Mouse (Mus musculus) liver, embryonic 16.5 days (tissue): ENCODE data around the gene Slc10a7. TPM values are rescaled to one million over a fixed set of nuclear protein-coding genes. Genes with fewer than 3 reads are reported as not detected.
A peak's percentile ranks its signal among the peaks of the same experiment; 100 is the strongest.

Experiments
- ATAC-seq: fragments of 200-750 bp; cut with Nextera tagmentation; 2 replicates; pipeline ENCODE4 v1.8.0; 2017; ENCODE audit warnings: low read depth, mild to moderate bottlenecking, moderate number of reproducible peaks, moderate library complexity
- H3K27ac ChIP-seq: fragments of 300-500 bp; sonication (generic); 2 replicates; pipeline ENCODE4 v1.5.1; 2014; ENCODE audit warnings: mild to moderate bottlenecking, low read length
- H3K27me3 ChIP-seq: fragments of 300-500 bp; sonication (generic); 2 replicates; pipeline ENCODE4 v1.6.1; 2014; ENCODE audit warnings: low read depth, low read length, mixed read lengths; ENCODE audit not compliant: control insufficient read depth, insufficient read depth
- H3K36me3 ChIP-seq: fragments of 300-500 bp; sonication (generic); 2 replicates; pipeline ENCODE4 v1.6.1; 2014; ENCODE audit warnings: mild to moderate bottlenecking; ENCODE audit not compliant: control insufficient read depth, insufficient read depth
- H3K4me1 ChIP-seq: fragments of 300-500 bp; sonication (generic); 2 replicates; pipeline ENCODE4 v1.6.1; 2014; ENCODE audit warnings: low read depth, low read length, mixed read lengths; ENCODE audit not compliant: control insufficient read depth
- H3K4me2 ChIP-seq: fragments of 300-500 bp; sonication (generic); 2 replicates; pipeline ENCODE4 v1.6.1; 2014; ENCODE audit warnings: low read depth, low read length, mixed read lengths
- H3K4me3 ChIP-seq: fragments of 300-500 bp; sonication (generic); 2 replicates; pipeline ENCODE4 v1.5.1; 2014; ENCODE audit warnings: low read depth, mild to moderate bottlenecking, low read length
- H3K9ac ChIP-seq: fragments of 300-500 bp; sonication (generic); 2 replicates; pipeline ENCODE4 v1.6.1; 2014; ENCODE audit warnings: low read depth, low read length
- H3K9me3 ChIP-seq: fragments of 300-500 bp; sonication (generic); replicated peaks from 2 replicates; pipeline ENCODE4 v1.6.1; 2016; ENCODE audit warnings: low read length; ENCODE audit not compliant: control insufficient read depth
- WGBS: fragments of 180-500 bp; shearing (Covaris S2); extraction: QIAGEN DNeasy Blood & Tissue Kit; methylation state at CpG from one replicate; pipeline ENCODE4 v1.1.7; 2014; ENCODE audit not compliant: insufficient replicate concordance; 5-methylcytosine and 5-hydroxymethylcytosine counted together
- polyA plus RNA-seq: library from polyadenylated mRNA; unstranded; fragments of >200 nt; fragmentation: Nextera tagmentation; extraction: Ambion mirVana; gene quantifications from 2 replicates; pipeline ENCODE4 v1.2.1, GENCODE M21; 2015

The Slc10a7 gene
- polyA plus RNA-seq, 1 experiment from 2014 or later = 6.2 TPM

- H3K9me3 ChIP-seq = no peaks in the 10 kb centered on the region
- H3K27ac ChIP-seq = peak overlapping the region; percentile 94
- peaks cover 9% of the 10 kb centered on the region for H3K4me1 ChIP-seq
- H3K36me3 ChIP-seq = peaks cover 7% of the 10 kb centered on the region
- no peaks in the 10 kb centered on the region for H3K27me3 ChIP-seq
- peak; percentile 30 for ATAC-seq
- peak overlapping the region; percentile 86 for H3K9ac ChIP-seq
- peak overlapping the region; percentile 98 for H3K4me2 ChIP-seq
- WGBS = 1% methylated on average over 37 of the region's 38 CpGs
- peak overlapping the region; percentile 89 for H3K4me3 ChIP-seq
These were observed 997 bp upstream of the Slc10a7 start for GRCm38 (mm10) chr8:78507979-78508718.

DNA sequence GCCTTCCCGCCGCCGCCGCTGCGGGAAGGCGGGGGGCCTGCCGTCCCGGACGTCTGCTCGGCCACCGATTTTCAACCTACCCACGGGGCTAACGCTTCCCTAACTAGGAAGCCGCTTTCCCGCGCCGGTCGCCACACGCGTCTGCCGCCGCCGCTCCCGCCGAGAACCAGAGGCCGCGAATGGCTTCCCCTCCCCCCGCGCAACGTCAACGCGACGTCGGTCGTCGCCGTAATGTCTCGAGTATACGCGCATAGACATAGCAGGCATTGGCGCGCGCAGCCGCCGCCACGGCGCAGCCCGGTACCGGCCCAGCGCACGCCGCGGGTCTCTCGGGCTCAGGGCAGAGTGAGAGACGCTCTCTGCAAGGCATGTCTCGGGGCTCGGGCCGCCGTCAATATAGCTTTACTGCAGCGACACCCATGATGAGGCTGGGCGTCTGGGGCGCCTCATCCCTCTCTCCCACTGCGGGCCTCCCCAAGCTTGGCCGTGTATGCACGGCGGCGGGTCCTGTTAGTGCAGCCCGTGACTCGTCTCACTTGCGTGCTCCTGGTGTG, 350 bp upstream of the Slc10a7 start, which contains the start of gene Rbmxl1:
Rbmxl1 (minus strand) TSS at position 180 of the 554 bp plus-strand sequence.
- Histone ChIP-seq H3K27ac (peak within 1 kb of the TSS; percentile 94), H3K4me2 (peak within 1 kb of the TSS; percentile 98), H3K9me3 (no peaks in the 10 kb centered on the region), H3K9ac (peak within 1 kb of the TSS; percentile 86), H3K4me1 (peaks cover 9% of the 10 kb centered on the region), H3K27me3 (no peaks in the 10 kb centered on the region), H3K36me3 (peaks cover 7% of the 10 kb centered on the region), H3K4me3 (peak within 1 kb of the TSS; percentile 89)
- peak; percentile 88 for ATAC-seq
- WGBS = under 1% methylated on average over 70 of the region's 70 CpGs

DNA sequence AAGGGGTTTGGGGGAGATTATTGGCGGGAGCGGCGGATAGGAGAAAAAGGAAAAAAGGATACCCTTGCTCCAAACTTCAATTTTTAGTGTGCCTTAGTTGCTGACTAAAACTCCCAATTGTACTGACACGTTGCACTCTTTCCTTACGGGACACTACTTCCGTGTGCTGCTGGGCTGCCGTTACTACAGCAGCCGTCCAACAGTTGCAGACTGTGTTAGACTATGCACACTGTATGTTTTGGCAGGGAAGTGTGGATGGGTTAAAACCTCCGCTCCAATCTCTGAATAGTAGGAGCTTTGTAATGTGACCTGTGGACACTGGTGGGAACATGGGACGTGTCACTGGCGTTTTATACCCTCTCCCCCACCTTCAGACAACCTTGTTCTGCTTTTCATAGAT, 948 bp downstream of the Slc10a7 start:
- peak overlapping the region; percentile 89 for H3K4me3 ChIP-seq
- ATAC-seq = 0 out of 2 replicates have a peak, but pooled peaks have one; percentile 24
- H3K4me1 ChIP-seq = peaks cover 9% of the 10 kb centered on the region
- peak overlapping the region; percentile 94 for H3K27ac ChIP-seq
- peak overlapping the region; percentile 86 for H3K9ac ChIP-seq
- no peaks in the 10 kb centered on the region for H3K27me3 ChIP-seq
- peak overlapping the region; percentile 98 for H3K4me2 ChIP-seq
- H3K9me3 ChIP-seq = no peaks in the 10 kb centered on the region
- WGBS = 0% methylated on average over 11 of the region's 11 CpGs
- no peaks in the 10 kb centered on the region for H3K36me3 ChIP-seq

DNA sequence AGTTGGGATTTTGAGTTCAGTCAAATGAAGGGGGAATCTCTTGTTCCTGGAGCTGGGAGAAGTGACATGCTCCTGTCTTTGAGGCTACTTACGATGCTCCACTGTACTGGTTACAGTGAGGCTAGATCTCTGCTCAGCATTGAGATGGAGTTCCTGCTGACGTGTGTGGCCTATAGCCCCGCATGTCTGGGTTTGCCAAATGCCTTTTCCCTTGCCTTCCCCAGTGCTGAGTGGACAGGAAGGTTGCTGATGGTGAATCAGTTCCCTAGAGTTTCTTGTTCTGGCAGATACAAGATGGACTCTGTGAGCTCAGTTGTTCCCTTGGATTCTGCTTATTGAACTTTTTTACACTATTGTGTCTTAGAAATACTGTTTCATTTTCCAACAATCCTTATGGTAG, 1.8 kb downstream of the Slc10a7 start:
- Histone ChIP-seq H3K4me1 (peaks cover 9% of the 10 kb centered on the region), H3K27ac (no peak overlapping the region), H3K9me3 (no peaks in the 10 kb centered on the region), H3K27me3 (no peaks in the 10 kb centered on the region), H3K4me2 (no peak overlapping the region), H3K9ac (no peak overlapping the region), H3K36me3 (peaks cover 3% of the 10 kb centered on the region; the same call in 1 of the 2 replicates), H3K4me3 (no peak overlapping the region)
- ATAC-seq = no peak
- WGBS = 69% methylated on average over 3 of the region's 3 CpGs

GRCm38 (mm10) chr8:78513106-78513505, 4.0 kb downstream of the Slc10a7 start:
- Histone ChIP-seq H3K27ac (no peak overlapping the region), H3K4me2 (no peak overlapping the region), H3K27me3 (no peaks in the 10 kb centered on the region), H3K36me3 (peaks cover 7% of the 10 kb centered on the region; the same call in 1 of the 2 replicates), H3K4me3 (no peak overlapping the region), H3K9ac (no peak overlapping the region), H3K9me3 (no peaks in the 10 kb centered on the region), H3K4me1 (peaks cover 6% of the 10 kb centered on the region)
- 79% methylated on average over 4 of the region's 4 CpGs for WGBS
- ATAC-seq = no peak

DNA sequence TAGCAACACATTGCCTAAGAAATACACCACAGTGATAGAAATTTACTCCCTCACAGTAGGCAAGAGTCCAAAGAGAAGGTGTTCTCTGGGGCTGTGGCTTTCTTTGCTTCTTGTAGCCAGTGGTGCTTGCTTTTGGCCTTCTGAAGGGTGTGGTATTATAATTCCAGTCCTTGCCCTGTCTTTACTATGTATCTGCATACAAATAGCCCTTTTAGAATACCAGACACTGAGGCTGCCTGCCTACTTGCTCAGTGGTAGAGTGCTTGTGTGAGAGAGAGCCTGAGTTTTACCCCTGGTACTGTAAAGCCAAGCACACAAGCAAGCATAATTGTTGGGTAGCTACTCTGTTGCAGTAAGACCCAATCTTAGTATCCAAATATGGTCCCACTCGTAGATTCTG, 5.6 kb downstream of the Slc10a7 start:
- Histone ChIP-seq H3K27me3 (no peaks in the 10 kb centered on the region), H3K4me2 (no peak overlapping the region), H3K4me3 (no peak overlapping the region), H3K9me3 (no peaks in the 10 kb centered on the region), H3K9ac (no peak overlapping the region), H3K4me1 (peaks cover 6% of the 10 kb centered on the region), H3K36me3 (peaks cover 7% of the 10 kb centered on the region; the same call in 1 of the 2 replicates), H3K27ac (no peak overlapping the region)
- ATAC-seq = no peak
- WGBS = 77% methylated on average over 1 of the region's 1 CpGs

DNA sequence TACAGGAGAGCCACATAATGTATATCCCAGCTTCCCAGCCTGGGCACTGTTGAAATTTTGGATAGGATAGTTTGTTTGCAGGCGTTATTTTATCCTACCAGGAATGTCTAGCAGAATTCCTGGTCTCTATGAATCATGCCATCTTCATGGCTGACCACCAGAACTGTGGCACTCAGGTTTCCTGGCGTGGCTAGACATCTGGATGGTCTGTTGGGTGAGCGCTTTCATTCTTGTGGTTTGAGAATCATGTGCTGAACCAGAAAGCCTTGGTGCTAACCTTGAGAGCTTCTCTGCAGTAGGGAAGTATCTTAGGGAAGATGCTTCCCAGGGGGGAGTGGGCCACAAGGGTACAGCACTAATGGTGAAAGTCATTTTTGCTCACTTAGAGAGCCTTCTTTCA, 6.0 kb downstream of the Slc10a7 start:
- 75% methylated on average over 3 of the region's 3 CpGs for WGBS
- Histone ChIP-seq H3K4me3 (no peak overlapping the region), H3K9ac (no peak overlapping the region), H3K36me3 (peaks cover 7% of the 10 kb centered on the region; the same call in 1 of the 2 replicates), H3K27me3 (no peaks in the 10 kb centered on the region), H3K9me3 (no peaks in the 10 kb centered on the region), H3K4me2 (no peak overlapping the region), H3K27ac (no peak overlapping the region), H3K4me1 (peaks cover 6% of the 10 kb centered on the region)
- ATAC-seq = no peak

DNA sequence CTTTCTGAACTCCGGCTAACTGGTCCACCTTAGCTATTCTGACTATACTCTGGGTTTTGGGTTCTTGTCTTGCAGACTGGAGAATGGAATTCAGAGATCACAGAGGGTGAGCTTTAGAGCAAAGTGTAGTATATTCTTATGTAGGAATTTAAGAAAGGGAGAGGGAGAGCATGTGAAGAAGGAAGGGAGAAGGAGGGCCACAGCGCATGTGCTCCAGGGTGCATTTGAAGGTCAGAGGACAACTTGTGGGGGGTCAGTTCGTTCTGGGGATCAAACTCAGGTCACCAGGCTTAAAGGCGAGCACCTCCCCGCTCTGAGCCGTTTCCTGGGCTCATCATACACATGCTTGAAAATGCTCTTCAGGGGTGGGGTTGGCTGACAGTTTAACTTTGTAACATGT, 24.8 kb downstream of the Slc10a7 start:
- 75% methylated on average over 6 of the region's 6 CpGs for WGBS
- Histone ChIP-seq H3K4me2 (no peak overlapping the region), H3K9me3 (no peaks in the 10 kb centered on the region), H3K4me1 (no peaks in the 10 kb centered on the region), H3K36me3 (no peaks in the 10 kb centered on the region; the same call in 1 of the 2 replicates), H3K4me3 (no peak overlapping the region), H3K27me3 (no peaks in the 10 kb centered on the region), H3K27ac (no peak overlapping the region), H3K9ac (no peak overlapping the region)
- ATAC-seq = no peak

- H3K9ac ChIP-seq = no peak overlapping the region
- no peaks in the 10 kb centered on the region; the same call in 1 of the 2 replicates for H3K36me3 ChIP-seq
- no peak overlapping the region for H3K4me3 ChIP-seq
- H3K9me3 ChIP-seq = no peaks in the 10 kb centered on the region
- H3K27me3 ChIP-seq = no peaks in the 10 kb centered on the region
- 50% methylated on average over 5 of the region's 5 CpGs for WGBS
- H3K27ac ChIP-seq = no peak overlapping the region
- H3K4me1 ChIP-seq = no peaks in the 10 kb centered on the region
- H3K4me2 ChIP-seq = no peak overlapping the region
- no peak for ATAC-seq
These were observed 27.6 kb downstream of the Slc10a7 start for GRCm38 (mm10) chr8:78536716-78537115.
